ENCODE assay signal across 22 mouse cellular contexts in genomic region chr4:71835737-71836136, GRCm38 (mm10).
DNase-seq lines count a peak whose midpoint lies in the region; ATAC-seq and TF ChIP-seq lines count a peak whose summit lies in the region.
"Had no signal": no experiment of that assay in that cellular context is flagged by ENCODE, and none has a peak within 500 bp of the region (broad histone marks: within the 10 kb centered on the region; RNA-seq: fewer than 3 reads in every experiment).

No protein-coding gene starts in this region.

- peaks cover 13% of the 10 kb centered on the region; the same call in 1 of the 2 replicates for H3K4me1 ChIP-seq in limb, embryonic 12.5 days (replicated peaks)
- 0 out of 2 replicates have a peak, but pooled peaks cover 4% of the 10 kb centered on the region for H3K4me1 ChIP-seq in limb, embryonic 14.5 days (ENCODE audit: control insufficient read depth, insufficient read depth, low read length)
- H3K4me1 ChIP-seq: forebrain, embryonic 10.5 days had no signal

- H3K27ac ChIP-seq in limb, embryonic 12.5 days = no peak overlapping the region
- H3K27ac ChIP-seq in limb, embryonic 14.5 days (replicated peaks; ENCODE audit: low read depth, low read length) = no peak overlapping the region
- H3K27ac ChIP-seq: embryonic facial prominence, embryonic 13.5 days; embryonic facial prominence, embryonic 15.5 days; forebrain, embryonic 10.5 days; forebrain, embryonic 12.5 days had no signal

- peak; percentile 12 for DNase-seq in hindlimb bud, embryonic 11.5 days (ENCODE audit: extremely low spot score, low read depth, low spot score)
- peak; percentile 56 for DNase-seq in limb, embryonic 14.5 days (ENCODE audit: low spot score)
- no peak for DNase-seq in right cerebral cortex, adult 18-20 months
- no peak for DNase-seq in kidney, postnatal 36 days
- DNase-seq: adrenal gland, adult 2 months; adrenal gland, postnatal 10 days; adrenal gland, postnatal 25 days; cerebellum, adult 11 months; cerebellum, adult 18-20 months; cerebellum, adult 8-10 months; cerebellum, adult 9-11 months; cerebellum, postnatal 14 days; cerebellum, postnatal 36 days; embryo, embryonic 11 days had no signal

- no peak overlapping the region for H3K4me3 ChIP-seq in limb, embryonic 12.5 days (replicated peaks)
- H3K4me3 ChIP-seq in limb, embryonic 14.5 days (replicated peaks; ENCODE audit: low read length) = no peak overlapping the region
- H3K4me3 ChIP-seq: embryonic facial prominence, embryonic 13.5 days; embryonic facial prominence, embryonic 15.5 days; erythroblast, embryonic 14.5 days; forebrain, embryonic 10.5 days; forebrain, embryonic 12.5 days had no signal

- H3K9me3 ChIP-seq in limb, embryonic 12.5 days = peaks cover 4% of the 10 kb centered on the region; the same call in 1 of the 2 replicates
- H3K9me3 ChIP-seq in limb, embryonic 14.5 days (ENCODE audit: control insufficient read depth, low read length) = no peaks in the 10 kb centered on the region
- H3K9me3 ChIP-seq: embryonic facial prominence, embryonic 13.5 days; embryonic facial prominence, embryonic 15.5 days; forebrain, embryonic 10.5 days; forebrain, embryonic 12.5 days had no signal

- no peak overlapping the region for H3K4me2 ChIP-seq in limb, embryonic 12.5 days
- no peak overlapping the region for H3K4me2 ChIP-seq in limb, embryonic 14.5 days (replicated peaks; ENCODE audit: low read depth, low read length, severe bottlenecking)
- H3K4me2 ChIP-seq: embryonic facial prominence, embryonic 13.5 days; embryonic facial prominence, embryonic 15.5 days; forebrain, embryonic 12.5 days had no signal

- H3K36me3 ChIP-seq in limb, embryonic 12.5 days = no peaks in the 10 kb centered on the region
- H3K36me3 ChIP-seq in limb, embryonic 14.5 days (ENCODE audit: control insufficient read depth, insufficient read depth, low read length) = no peaks in the 10 kb centered on the region
- H3K36me3 ChIP-seq: embryonic facial prominence, embryonic 13.5 days; embryonic facial prominence, embryonic 15.5 days; forebrain, embryonic 10.5 days; forebrain, embryonic 12.5 days had no signal

- peak; percentile 76; the same call in 1 of the 2 replicates for ATAC-seq in limb, embryonic 12.5 days (ENCODE audit: insufficient number of reproducible peaks, insufficient read depth, low FRiP score, low TSS enrichment, low read depth)
- peak; percentile 69; the same call in 1 of the 2 replicates for ATAC-seq in limb, embryonic 14.5 days (ENCODE audit: low FRiP score, low read depth)
- ATAC-seq: forebrain, embryonic 14.5 days; forebrain, embryonic 16.5 days had no signal

- TF ChIP-seq POLR2A in limb, embryonic 14.5 days (IDR thresholded peaks at IDR 0.05; ENCODE audit: borderline replicate concordance, extremely low read depth, insufficient read depth, insufficient read length) = no peak

- WGBS in limb, embryonic 12.5 days = 12% methylated on average over 1 of the region's 1 CpGs
- WGBS in limb, embryonic 14.5 days = 27% methylated on average over 1 of the region's 1 CpGs

- H3K27me3 ChIP-seq in limb, embryonic 12.5 days = no peaks in the 10 kb centered on the region
- H3K27me3 ChIP-seq in limb, embryonic 14.5 days (ENCODE audit: control insufficient read depth, insufficient read depth, low read length) = no peaks in the 10 kb centered on the region
- H3K27me3 ChIP-seq: embryonic facial prominence, embryonic 13.5 days; embryonic facial prominence, embryonic 15.5 days; forebrain, embryonic 12.5 days had no signal

- no peak overlapping the region for H3K9ac ChIP-seq in limb, embryonic 12.5 days (replicated peaks)
- no peak overlapping the region for H3K9ac ChIP-seq in limb, embryonic 14.5 days (ENCODE audit: low read depth, low read length, severe bottlenecking)
- H3K9ac ChIP-seq: embryonic facial prominence, embryonic 13.5 days; embryonic facial prominence, embryonic 15.5 days; forebrain, embryonic 12.5 days had no signal

Comparison
In these comparisons a context has a peak if more than half of its experiments do, and no peak if none do; other contexts are left out.
1. DNase-seq: peak in hindlimb bud, embryonic 11.5 days (single experiment) and limb, embryonic 14.5 days (single experiment); none in right cerebral cortex, adult 18-20 months (single experiment) and kidney, postnatal 36 days (0 of 2).